Mouse (Mus musculus) ES-Bruce4 (cell line): ENCODE results near the gene Pop7. TPM values are rescaled to one million over a fixed set of nuclear protein-coding genes. Genes with fewer than 3 reads are reported as not detected.

Source experiments
- H3K27ac ChIP-seq: 2 replicates; pipeline ENCODE4 v1.5.1; 2012; ENCODE audit warnings: low read length, inconsistent platforms; ENCODE audit not compliant: insufficient read depth
- H3K27me3 ChIP-seq: 2 replicates; pipeline ENCODE4 v1.6.1; 2012; ENCODE audit warnings: mild to moderate bottlenecking, low read length, inconsistent platforms; ENCODE audit not compliant: control insufficient read depth, poor library complexity, insufficient read depth, severe bottlenecking
- H3K36me3 ChIP-seq: 2 replicates; pipeline ENCODE4 v1.6.1; 2012; ENCODE audit warnings: inconsistent platforms, mild to moderate bottlenecking, low read length, moderate library complexity; ENCODE audit not compliant: control insufficient read depth, poor library complexity, insufficient read depth, severe bottlenecking
- H3K4me1 ChIP-seq: one replicate; pipeline ENCODE4 v1.8.1; 2011; ENCODE audit warnings: low read length; ENCODE audit not compliant: control insufficient read depth, insufficient read depth
- H3K4me3 ChIP-seq: 2 replicates; pipeline ENCODE4 v1.5.1; 2011; ENCODE audit warnings: low read depth, mild to moderate bottlenecking, low read length
- H3K9ac ChIP-seq: 2 replicates; pipeline ENCODE4 v1.6.1; 2012; ENCODE audit warnings: low read depth, mild to moderate bottlenecking, inconsistent platforms; ENCODE audit not compliant: poor library complexity, severe bottlenecking
- H3K9me3 ChIP-seq: replicated peaks from 2 replicates; pipeline ENCODE4 v1.6.1; 2012; ENCODE audit warnings: mild to moderate bottlenecking, low read length, inconsistent platforms; ENCODE audit not compliant: control insufficient read depth, poor library complexity, insufficient read depth, severe bottlenecking
- CTCF ChIP-seq: IDR thresholded peaks from one replicate; pipeline ENCODE4 v1.8.1; 2011; ENCODE audit warnings: low read depth, low read length
- EP300 ChIP-seq: IDR thresholded peaks from 2 replicates; pipeline ENCODE4 v1.6.1; 2011; ENCODE audit warnings: low read depth, low read length; ENCODE audit not compliant: insufficient read depth
- POLR2A ChIP-seq: IDR thresholded peaks from one replicate; pipeline ENCODE4 v1.8.1; 2011; ENCODE audit warnings: low read length; ENCODE audit not compliant: insufficient read depth
- polyA plus RNA-seq: library from polyadenylated mRNA; stranded (reverse); fragments of >200 nt; gene quantifications from 2 replicates; pipeline ENCODE4 v1.2.4, GENCODE M21; 2011; ENCODE audit warnings: low read depth; ENCODE audit not compliant: missing spikeins, insufficient read depth, insufficient read length

Pop7 gene
- polyA plus RNA-seq, 1 experiment, result 14.4 TPM

GRCm38 (mm10) chr5:137524671-137525070, 22.4 kb upstream of the Pop7 start:
- H3K9me3 ChIP-seq, result no peaks in the 10 kb centered on the region
- H3K36me3 ChIP-seq, result peaks cover 54% of the 10 kb centered on the region
- no peak overlapping the region for H3K27ac ChIP-seq
- peaks cover 9% of the 10 kb centered on the region for H3K4me1 ChIP-seq
- H3K4me3 ChIP-seq, result no peak overlapping the region
- TF ChIP-seq POLR2A (no peak), CTCF (no peak), EP300 (no peak)
- no peak overlapping the region for H3K9ac ChIP-seq
- H3K27me3 ChIP-seq, result no peaks in the 10 kb centered on the region

- Histone ChIP-seq H3K4me1 (peaks cover 9% of the 10 kb centered on the region), H3K9ac (no peak overlapping the region), H3K36me3 (peaks cover 58% of the 10 kb centered on the region), H3K4me3 (no peak overlapping the region), H3K27ac (no peak overlapping the region), H3K27me3 (no peaks in the 10 kb centered on the region), H3K9me3 (no peaks in the 10 kb centered on the region)
- TF ChIP-seq POLR2A (no peak), CTCF (no peak)
Observed at GRCm38 (mm10) chr5:137524251-137524515, 21.9 kb upstream of the Pop7 start.

- Histone ChIP-seq H3K27ac (no peak overlapping the region), H3K4me1 (peaks cover 9% of the 10 kb centered on the region), H3K27me3 (no peaks in the 10 kb centered on the region), H3K36me3 (peaks cover 63% of the 10 kb centered on the region), H3K4me3 (no peak overlapping the region), H3K9me3 (no peaks in the 10 kb centered on the region), H3K9ac (no peak overlapping the region)
- TF ChIP-seq EP300, result no peak
- TF ChIP-seq CTCF, result no peak
- no peak for TF ChIP-seq POLR2A
Observed at GRCm38 (mm10) chr5:137523396-137524250, 21.3 kb upstream of the Pop7 start.

- TF ChIP-seq EP300 (no peak), CTCF (no peak), POLR2A (no peak)
- H3K27ac ChIP-seq, result no peak overlapping the region
- H3K4me1 ChIP-seq, result peaks cover 9% of the 10 kb centered on the region
Observed at GRCm38 (mm10) chr5:137522711-137523110, 20.4 kb upstream of the Pop7 start.

GRCm38 (mm10) chr5:137521861-137522260, 19.5 kb upstream of the Pop7 start:
- H3K27ac ChIP-seq, result no peak overlapping the region
- no peaks in the 10 kb centered on the region for H3K27me3 ChIP-seq
- TF ChIP-seq CTCF, result no peak
- TF ChIP-seq POLR2A, result no peak
- no peak overlapping the region for H3K4me3 ChIP-seq
- peaks cover 9% of the 10 kb centered on the region for H3K4me1 ChIP-seq
- no peak overlapping the region for H3K9ac ChIP-seq
- peaks cover 58% of the 10 kb centered on the region for H3K36me3 ChIP-seq
- no peaks in the 10 kb centered on the region for H3K9me3 ChIP-seq

More at GRCm38 (mm10) chr5:137522711-137523110, 20.4 kb upstream of the Pop7 start:
- Histone ChIP-seq H3K9me3 (no peaks in the 10 kb centered on the region), H3K36me3 (peaks cover 58% of the 10 kb centered on the region), H3K27me3 (no peaks in the 10 kb centered on the region), H3K9ac (no peak overlapping the region), H3K4me3 (no peak overlapping the region)

GRCm38 (mm10) chr5:137519691-137520550, 17.6 kb upstream of the Pop7 start:
- H3K9me3 ChIP-seq, result no peaks in the 10 kb centered on the region
- no peak overlapping the region for H3K9ac ChIP-seq
- H3K27me3 ChIP-seq, result no peaks in the 10 kb centered on the region
- H3K27ac ChIP-seq, result no peak overlapping the region
- H3K4me3 ChIP-seq, result no peak overlapping the region
- TF ChIP-seq EP300 (no peak), POLR2A (no peak), CTCF (no peak)
- peaks cover 6% of the 10 kb centered on the region for H3K4me1 ChIP-seq
- H3K36me3 ChIP-seq, result peaks cover 47% of the 10 kb centered on the region
